Mouse (Mus musculus) heart, postnatal 10 days (tissue): ENCODE measurements around the gene Nop10. TPM values are rescaled to one million over a fixed set of nuclear protein-coding genes. Genes with fewer than 3 reads are reported as not detected.

Experiments
- DNase-seq, 2 experiments: peaks; one replicate each; pipeline ENCODE4 v3.0.0; 2021
- intact Hi-C: fragments of 180-260 bp; cut with DNase I; formaldehyde crosslinking; loops from one replicate; pipeline ENCODE4 v1.15.1; 2025
- total RNA-seq, 2 experiments: library from RNA; stranded (reverse); gene quantifications; 2 replicates each; pipeline ENCODE4 v1.2.3; 2021

Gene Nop10
- 10 to 100 TPM; 63.9 to 67.6 TPM for total RNA-seq

GRCm38 (mm10) chr2:112261748-112262653 lies at the start of gene Nop10:
Gene Nop10 (plus strand): TSS chr2:112261926.
- DNase-seq = peak; percentile 85 to 89
- intact Hi-C loops = loop anchor here (2.0 to 10.0 kb wide), 4 partner anchors 23 to 230 kb away; partner anchors contain the start of genes Aven, Emc7 and Lpcat4

GRCm38 (mm10) chr2:112215977-112216376 lies 45.7 kb upstream of the Nop10 start:
- peak; percentile 14 to 32 for DNase-seq
- intact Hi-C loops = no loop called here

- intact Hi-C loops = no loop called here
- no peak for DNase-seq
These were observed 44.1 kb upstream of the Nop10 start for GRCm38 (mm10) chr2:112217614-112218013.

GRCm38 (mm10) chr2:112220880-112221279 lies 40.8 kb upstream of the Nop10 start:
- intact Hi-C loops = no loop called here
- no peak for DNase-seq

GRCm38 (mm10) chr2:112222607-112223006 lies 39.1 kb upstream of the Nop10 start:
- no peak for DNase-seq

GRCm38 (mm10) chr2:112224356-112224755 lies 37.4 kb upstream of the Nop10 start:
- no peak for DNase-seq
- intact Hi-C loops = no loop called here

More at GRCm38 (mm10) chr2:112222607-112223006, 39.1 kb upstream of the Nop10 start:
- intact Hi-C loops = no loop called here

- intact Hi-C loops = loop anchor here (10.0 kb wide), 1 partner anchor 222 kb away; the partner anchor contains the start of gene Emc7
These were observed 29.1 kb upstream of the Nop10 start for GRCm38 (mm10) chr2:112232623-112233022.

GRCm38 (mm10) chr2:112236620-112237019 lies 25.1 kb upstream of the Nop10 start:
- DNase-seq = no peak
- intact Hi-C loops = loop anchor here (10.0 kb wide), 1 partner anchor 218 kb away; the partner anchor contains the start of gene Emc7

More at GRCm38 (mm10) chr2:112232623-112233022, 29.1 kb upstream of the Nop10 start:
- no peak for DNase-seq

- intact Hi-C loops = loop anchor here (2.0 to 10.0 kb wide), 3 partner anchors 23 to 243 kb away; partner anchors contain the start of genes Chrm5, Emc7 and Nop10
These were observed 23.7 kb upstream of the Nop10 start for GRCm38 (mm10) chr2:112238006-112238405.

GRCm38 (mm10) chr2:112239212-112239934 lies 22.4 kb upstream of the Nop10 start, which contains the start of gene Lpcat4:
Gene Lpcat4 (plus strand): TSS chr2:112239468.
- DNase-seq = peak; percentile 90 to 94
- intact Hi-C loops = loop anchor here (1.0 to 10.0 kb wide), 4 partner anchors 21 to 241 kb away; partner anchors contain the start of genes Chrm5, Emc7 and Nop10

More at GRCm38 (mm10) chr2:112238006-112238405, 23.7 kb upstream of the Nop10 start:
- no peak for DNase-seq

- peak; percentile 11 to 20 for DNase-seq
- intact Hi-C loops = loop anchor here (1.0 to 10.0 kb wide), 4 partner anchors 21 to 241 kb away; partner anchors contain the start of genes Chrm5, Emc7 and Nop10
These were observed 21.6 kb upstream of the Nop10 start for GRCm38 (mm10) chr2:112239935-112240721.

- intact Hi-C loops = no loop called here
These were observed 19.9 kb upstream of the Nop10 start for GRCm38 (mm10) chr2:112241787-112242186.

GRCm38 (mm10) chr2:112245307-112245706 lies 16.4 kb upstream of the Nop10 start:
- intact Hi-C loops = no loop called here
- no peak for DNase-seq

More at GRCm38 (mm10) chr2:112241787-112242186, 19.9 kb upstream of the Nop10 start:
- no peak for DNase-seq

- intact Hi-C loops = no loop called here
- DNase-seq = no peak
These were observed 15.5 kb upstream of the Nop10 start for GRCm38 (mm10) chr2:112246193-112246592.

GRCm38 (mm10) chr2:112247323-112247722 lies 14.4 kb upstream of the Nop10 start:
- intact Hi-C loops = no loop called here
- no peak for DNase-seq

GRCm38 (mm10) chr2:112249780-112250453 lies 11.8 kb upstream of the Nop10 start:
- intact Hi-C loops = no loop called here
- no peak for DNase-seq

- intact Hi-C loops = loop anchor here (5.0 kb wide), 1 partner anchor 58 kb away; no protein-coding TSS in a partner anchor
- no peak for DNase-seq
These were observed 6.8 kb upstream of the Nop10 start for GRCm38 (mm10) chr2:112254675-112255515.
